Mouse (Mus musculus) stomach, embryonic 14.5 days (tissue): ENCODE data around the gene Nxnl2. TPM values are rescaled to one million over a fixed set of nuclear protein-coding genes. Genes with fewer than 3 reads are reported as not detected.
A peak's percentile ranks its signal among the peaks of the same experiment; 100 is the strongest.

Experiments
- ATAC-seq: fragments of 200-750 bp; cut with Nextera tagmentation; 2 replicates; pipeline ENCODE4 v1.8.0; 2017; ENCODE audit warnings: low read depth, moderate TSS enrichment; ENCODE audit not compliant: insufficient number of reproducible peaks, insufficient read depth, low FRiP score
- H3K27ac ChIP-seq: fragments of 300-500 bp; sonication (generic); 2 replicates; pipeline ENCODE4 v1.5.1; 2014; ENCODE audit warnings: mild to moderate bottlenecking, low read length, moderate library complexity, mixed read lengths
- H3K27me3 ChIP-seq: fragments of 300-500 bp; sonication (generic); 2 replicates; pipeline ENCODE4 v1.6.1; 2014; ENCODE audit warnings: low read length, control low read depth, mixed read lengths; ENCODE audit not compliant: control insufficient read depth, insufficient read depth
- H3K36me3 ChIP-seq: fragments of 300-500 bp; sonication (generic); 2 replicates; pipeline ENCODE4 v1.6.1; 2014; ENCODE audit warnings: mild to moderate bottlenecking, control low read depth, low read length, moderate library complexity, mixed read lengths; ENCODE audit not compliant: control insufficient read depth, insufficient read depth
- H3K4me1 ChIP-seq: fragments of 300-500 bp; sonication (generic); 2 replicates; pipeline ENCODE4 v1.6.1; 2014; ENCODE audit warnings: low read length, control low read depth, mixed read lengths; ENCODE audit not compliant: control insufficient read depth, insufficient read depth
- H3K4me2 ChIP-seq: fragments of 300-500 bp; sonication (generic); replicated peaks from 2 replicates; pipeline ENCODE4 v1.6.1; 2014; ENCODE audit warnings: low read depth, low read length, control low read depth
- H3K4me3 ChIP-seq: fragments of 300-500 bp; sonication (generic); 2 replicates; pipeline ENCODE4 v1.5.1; 2014; ENCODE audit warnings: low read depth, low read length, control low read depth
- H3K9ac ChIP-seq: fragments of 300-500 bp; sonication (generic); replicated peaks from 2 replicates; pipeline ENCODE4 v1.6.1; 2014; ENCODE audit warnings: low read depth, mild to moderate bottlenecking, control low read depth, low read length, moderate library complexity, mixed read lengths
- H3K9me3 ChIP-seq: fragments of 300-500 bp; sonication (generic); 2 replicates; pipeline ENCODE4 v1.6.1; 2016; ENCODE audit warnings: low read depth, low read length, control low read depth; ENCODE audit not compliant: control insufficient read depth
- WGBS: fragments of 180-500 bp; shearing (Covaris S2); extraction: QIAGEN DNeasy Blood & Tissue Kit; methylation state at CpG from one replicate; pipeline ENCODE4 v1.1.7; 2014; 5-methylcytosine and 5-hydroxymethylcytosine counted together
- polyA plus RNA-seq: library from polyadenylated mRNA; unstranded; fragments of >200 nt; fragmentation: Nextera tagmentation; extraction: Ambion mirVana; gene quantifications from 2 replicates; pipeline ENCODE4 v1.2.1, GENCODE M21; 2014

The Nxnl2 gene
- polyA plus RNA-seq, 1 experiment from 2014 or later, result 1.1 TPM

DNA sequence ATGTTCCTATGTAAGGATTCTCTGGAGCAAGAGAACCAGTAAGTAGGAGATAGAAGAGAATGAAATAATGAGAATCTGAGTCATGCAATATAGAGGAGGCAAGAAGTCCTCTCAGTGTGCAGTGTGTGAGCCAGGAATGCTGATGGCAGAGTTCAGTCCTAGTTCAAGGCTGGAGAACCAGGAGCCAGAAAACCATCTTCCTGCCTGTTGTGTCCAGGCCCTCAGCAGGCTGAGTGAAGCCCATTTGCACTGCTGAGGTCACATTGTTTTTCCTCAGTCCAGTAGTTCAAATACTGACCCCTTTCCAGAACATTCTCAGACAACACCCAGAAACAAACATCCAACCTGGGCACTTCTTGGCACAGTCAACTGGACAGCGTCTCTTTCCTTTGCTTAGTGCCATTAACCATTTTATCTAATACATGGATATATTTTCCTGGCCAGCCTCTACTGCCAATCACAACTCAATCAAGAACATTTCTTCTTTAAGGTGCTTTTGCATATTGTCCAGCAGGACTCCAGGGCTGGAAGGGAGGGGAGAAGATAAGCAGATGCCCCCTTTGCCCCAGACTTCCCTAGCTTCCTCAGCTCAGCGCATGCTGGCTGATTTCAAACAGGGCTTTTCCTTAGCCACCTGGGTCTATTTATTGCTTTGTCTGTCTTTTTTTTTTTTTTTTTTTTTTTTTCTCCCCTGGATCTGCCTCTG lies 33.7 kb upstream of the Nxnl2 start:
- Histone ChIP-seq H3K4me3 (no peak overlapping the region), H3K27ac (0 out of 2 replicates have a peak overlapping the region, but pooled peaks have one; percentile 23), H3K4me1 (no peaks in the 10 kb centered on the region), H3K27me3 (no peaks in the 10 kb centered on the region), H3K36me3 (peaks cover 28% of the 10 kb centered on the region; the same call in 1 of the 2 replicates), H3K4me2 (no peak overlapping the region), H3K9me3 (no peaks in the 10 kb centered on the region), H3K9ac (no peak overlapping the region)
- ATAC-seq, result no peak
- 67% methylated on average over 2 of the region's 2 CpGs for WGBS

DNA sequence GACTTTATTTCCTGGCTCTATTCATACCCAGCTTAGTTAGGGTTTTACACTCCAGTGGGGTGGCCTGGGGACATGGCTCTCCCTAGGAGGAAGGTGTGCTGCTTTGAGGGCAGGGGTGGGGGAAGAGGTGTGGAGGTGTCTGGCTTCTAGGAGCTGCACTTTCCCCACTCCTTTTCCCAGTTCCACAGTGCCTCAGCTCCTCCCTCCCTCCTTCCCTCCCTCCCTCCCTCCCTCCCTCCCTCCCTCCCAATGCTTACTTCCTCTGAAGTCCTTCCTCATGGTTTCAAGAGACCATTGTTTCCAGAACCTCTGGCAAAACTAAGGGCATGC lies 33.2 kb upstream of the Nxnl2 start:
- Histone ChIP-seq H3K9ac (no peak overlapping the region), H3K4me2 (no peak overlapping the region), H3K36me3 (peaks cover 28% of the 10 kb centered on the region; the same call in 1 of the 2 replicates), H3K4me1 (no peaks in the 10 kb centered on the region), H3K27ac (no peak overlapping the region), H3K4me3 (no peak overlapping the region), H3K9me3 (no peaks in the 10 kb centered on the region), H3K27me3 (no peaks in the 10 kb centered on the region)
- no peak; the same call in 1 of the 2 replicates for ATAC-seq

GRCm38 (mm10) chr13:51147106-51147505 lies 23.7 kb upstream of the Nxnl2 start:
- Histone ChIP-seq H3K9ac (no peak overlapping the region), H3K4me3 (no peak overlapping the region), H3K36me3 (peaks cover 30% of the 10 kb centered on the region), H3K27ac (no peak overlapping the region), H3K27me3 (no peaks in the 10 kb centered on the region), H3K9me3 (no peaks in the 10 kb centered on the region), H3K4me2 (no peak overlapping the region), H3K4me1 (no peaks in the 10 kb centered on the region)
- WGBS, result 53% methylated on average over 1 of the region's 1 CpGs
- no peak for ATAC-seq

DNA sequence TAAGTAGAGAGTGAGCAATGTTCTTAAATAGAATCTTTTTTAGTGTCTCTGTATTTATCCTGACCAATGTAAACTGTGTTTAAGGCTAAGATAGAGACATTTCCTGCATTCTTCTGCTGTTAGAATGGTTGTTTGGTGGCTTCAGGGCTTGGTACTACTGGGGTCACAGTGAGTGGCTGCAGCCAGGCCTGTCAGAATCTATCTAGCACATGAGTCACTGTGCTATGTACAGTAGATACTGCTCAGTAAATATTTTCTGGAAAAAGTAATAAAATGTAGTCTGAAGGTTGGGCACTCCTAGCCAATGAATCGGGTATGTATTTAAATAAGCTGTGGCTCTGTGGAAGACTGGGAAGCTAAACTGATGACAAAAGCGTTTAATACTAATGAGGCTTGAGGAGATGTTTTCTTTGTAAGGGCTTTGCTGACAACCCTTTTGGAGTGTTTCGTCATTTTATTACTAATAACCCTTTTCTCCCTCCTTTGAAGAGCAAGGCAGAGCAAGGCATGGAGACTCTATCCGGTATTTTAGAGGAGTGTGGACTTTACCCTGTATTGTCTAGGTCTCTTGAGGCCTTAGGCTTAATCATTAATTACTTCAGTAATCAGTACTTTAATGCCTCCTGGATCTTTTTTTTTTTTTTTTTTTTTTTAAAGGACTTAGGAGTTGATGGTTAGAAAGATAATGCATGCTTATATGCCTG lies 17.7 kb upstream of the Nxnl2 start:
- peaks cover 23% of the 10 kb centered on the region for H3K36me3 ChIP-seq

GRCm38 (mm10) chr13:51153670-51154030 lies 17.2 kb upstream of the Nxnl2 start:
- no peaks in the 10 kb centered on the region for H3K4me1 ChIP-seq
- H3K36me3 ChIP-seq, result peaks cover 23% of the 10 kb centered on the region
- ATAC-seq, result peak; percentile 46

More for the DNA sequence above, 17.7 kb upstream of the Nxnl2 start:
- ATAC-seq, result peak; percentile 70
- Histone ChIP-seq H3K4me2 (no peak overlapping the region), H3K4me1 (no peaks in the 10 kb centered on the region), H3K9ac (no peak overlapping the region), H3K9me3 (no peaks in the 10 kb centered on the region), H3K4me3 (no peak overlapping the region), H3K27ac (peak overlapping the region; percentile 21; the same call in 1 of the 2 replicates), H3K27me3 (no peaks in the 10 kb centered on the region)
- 73% methylated on average over 4 of the region's 4 CpGs for WGBS

DNA sequence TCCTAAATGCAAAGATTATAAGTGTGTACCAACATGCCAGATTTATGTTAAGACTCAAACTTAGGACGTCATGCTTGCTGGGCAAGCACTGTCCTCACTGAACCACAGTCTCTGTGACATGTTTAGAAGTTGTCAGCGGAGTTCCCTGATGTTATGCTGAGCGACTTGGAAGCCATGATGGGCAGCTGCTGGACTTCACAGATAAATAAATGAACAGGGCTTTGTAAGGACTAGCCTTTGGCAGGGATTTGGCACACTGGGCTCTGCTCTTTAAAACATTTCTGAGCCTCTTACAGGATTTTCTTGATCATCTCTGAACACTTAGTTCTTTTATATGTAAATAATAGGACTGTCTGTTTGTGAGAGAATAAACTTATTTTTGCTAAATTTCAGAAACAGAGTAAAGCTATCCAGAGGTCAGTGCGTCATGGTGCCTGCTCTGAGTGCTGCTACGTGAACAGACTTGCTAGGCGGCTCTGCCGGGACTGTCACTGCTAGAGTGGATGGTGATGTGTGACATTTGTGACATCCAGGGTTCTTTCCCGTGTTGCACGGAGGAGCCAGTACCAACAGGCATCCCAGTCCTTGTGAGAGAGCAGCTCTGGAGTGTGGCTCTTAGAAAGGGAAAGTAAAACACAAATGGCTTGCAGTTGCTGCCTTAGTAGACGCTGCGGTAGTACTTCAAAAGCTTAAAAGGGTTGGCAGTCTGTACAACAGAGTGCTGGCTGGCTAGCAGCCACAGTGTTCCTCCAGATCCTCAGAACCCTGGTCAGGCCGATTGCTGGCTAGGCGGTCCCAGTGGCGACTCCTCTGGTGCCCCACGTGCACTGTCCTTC lies 15.4 kb upstream of the Nxnl2 start:
- Histone ChIP-seq H3K4me3 (no peak overlapping the region), H3K27me3 (no peaks in the 10 kb centered on the region), H3K27ac (no peak overlapping the region; the same call in 1 of the 2 replicates), H3K4me2 (no peak overlapping the region), H3K9me3 (no peaks in the 10 kb centered on the region), H3K9ac (no peak overlapping the region), H3K4me1 (no peaks in the 10 kb centered on the region), H3K36me3 (peaks cover 15% of the 10 kb centered on the region; the same call in 1 of the 2 replicates)
- 78% methylated on average over 15 of the region's 15 CpGs for WGBS
- no peak for ATAC-seq

More at GRCm38 (mm10) chr13:51153670-51154030, 17.2 kb upstream of the Nxnl2 start:
- no peak overlapping the region for H3K4me2 ChIP-seq
- no peak overlapping the region for H3K4me3 ChIP-seq
- H3K9ac ChIP-seq, result no peak overlapping the region
- H3K9me3 ChIP-seq, result no peaks in the 10 kb centered on the region
- no peaks in the 10 kb centered on the region for H3K27me3 ChIP-seq
- no peak overlapping the region; the same call in 1 of the 2 replicates for H3K27ac ChIP-seq
- WGBS, result 75% methylated on average over 4 of the region's 4 CpGs

DNA sequence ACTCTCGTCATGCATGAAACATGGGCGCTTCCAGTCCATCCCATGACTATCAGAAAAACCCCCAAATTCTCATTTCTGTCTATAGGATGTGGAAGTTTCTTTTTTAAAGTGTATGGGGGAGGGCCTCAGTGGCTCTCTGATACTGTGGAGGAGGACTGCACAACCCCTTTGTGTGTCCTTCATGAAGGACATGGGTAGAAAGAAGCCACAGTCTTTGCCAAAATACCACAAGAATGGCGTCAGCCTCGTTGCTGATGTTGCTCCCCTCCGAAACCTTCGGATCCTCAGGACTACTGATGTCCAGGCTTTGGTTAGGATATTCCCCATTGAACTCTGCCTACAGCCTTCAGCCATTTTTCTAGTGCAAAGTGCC lies 14.8 kb upstream of the Nxnl2 start:
- Histone ChIP-seq H3K9ac (no peak overlapping the region), H3K27ac (no peak overlapping the region; the same call in 1 of the 2 replicates), H3K4me3 (no peak overlapping the region), H3K27me3 (no peaks in the 10 kb centered on the region), H3K4me1 (no peaks in the 10 kb centered on the region), H3K36me3 (peaks cover 13% of the 10 kb centered on the region; the same call in 1 of the 2 replicates), H3K4me2 (no peak overlapping the region), H3K9me3 (no peaks in the 10 kb centered on the region)
- no peak for ATAC-seq
- WGBS, result 93% methylated on average over 6 of the region's 6 CpGs

GRCm38 (mm10) chr13:51157291-51157690 lies 13.5 kb upstream of the Nxnl2 start:
- no peaks in the 10 kb centered on the region for H3K27me3 ChIP-seq
- H3K27ac ChIP-seq, result no peak overlapping the region
- no peak overlapping the region for H3K4me2 ChIP-seq
- H3K4me1 ChIP-seq, result no peaks in the 10 kb centered on the region
- WGBS, result 81% methylated on average over 3 of the region's 3 CpGs
- ATAC-seq, result no peak
- no peak overlapping the region for H3K4me3 ChIP-seq
- no peak overlapping the region for H3K9ac ChIP-seq
- H3K36me3 ChIP-seq, result peaks cover 13% of the 10 kb centered on the region; the same call in 1 of the 2 replicates
- no peaks in the 10 kb centered on the region for H3K9me3 ChIP-seq
